ENCODE assay signal across 26 mouse cellular contexts in the genomic region with DNA sequence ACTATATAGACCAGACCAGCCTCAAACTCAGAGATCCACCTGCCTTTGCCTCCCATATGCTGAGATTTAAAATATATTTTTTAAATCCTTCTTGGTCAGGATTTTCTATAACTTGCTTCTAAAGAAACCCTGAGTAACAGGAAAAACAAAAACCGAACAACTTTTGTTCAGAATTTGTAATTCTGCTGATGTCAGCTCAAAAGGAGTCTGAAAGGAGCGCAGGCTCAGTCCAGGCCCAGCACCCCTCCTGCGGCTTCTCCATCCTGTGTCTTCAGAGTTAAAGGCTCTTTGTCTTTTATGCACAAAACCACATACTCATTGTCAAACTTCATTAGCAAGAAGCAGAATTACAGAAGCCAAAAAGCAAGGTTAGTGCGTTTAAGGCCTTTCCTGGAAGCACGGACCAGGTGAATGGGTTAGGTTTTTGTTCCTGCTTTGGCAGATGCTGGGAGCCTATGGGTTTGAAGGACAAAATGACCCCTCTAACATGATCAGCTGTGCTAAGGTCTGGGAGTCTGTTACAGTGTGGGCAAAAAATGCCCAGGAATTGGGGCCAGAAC. TPM values are rescaled to one million over a fixed set of nuclear protein-coding genes. Genes with fewer than 3 reads are reported as not detected.
A peak's percentile ranks its signal among the peaks of the same experiment; 100 is the strongest.
DNase-seq lines count a peak whose midpoint lies in the region; ATAC-seq and TF ChIP-seq lines count a peak whose summit lies in the region.
"Had no signal": no experiment of that assay in that cellular context is flagged by ENCODE, and none has a peak within 500 bp of the region (broad histone marks: within the 10 kb centered on the region; RNA-seq: fewer than 3 reads in every experiment).

No protein-coding gene starts in this region.

- no peak for DNase-seq in hindbrain, postnatal 0 days (ENCODE audit: low spot score)
- DNase-seq in ES-CJ7 (ENCODE audit: low read depth, low spot score): peak; percentile 51
- DNase-seq in cerebellum, adult 9-11 months: no peak

- H3K4me2 ChIP-seq in hindbrain, postnatal 0 days (ENCODE audit: low read depth, low read length): no peak overlapping the region
- H3K4me2 ChIP-seq in hindbrain, embryonic 13.5 days: no peak overlapping the region
- H3K4me2 ChIP-seq in myocyte (ENCODE audit: low read depth): peak overlapping the region; percentile 47
- H3K4me2 ChIP-seq in liver, embryonic 12.5 days: no peak overlapping the region

- TF ChIP-seq CTCF in hindbrain, postnatal 0 days (IDR thresholded peaks at IDR 0.05; ENCODE audit: low read depth): no peak
- TF ChIP-seq CTCF in E14TG2a.4 (conservative IDR thresholded peaks at IDR 0.05; ENCODE audit: low read length): no peak

- no peaks in the 10 kb centered on the region for H3K9me3 ChIP-seq in hindbrain, postnatal 0 days (ENCODE audit: low read length)
- no peaks in the 10 kb centered on the region for H3K9me3 ChIP-seq in hindbrain, embryonic 13.5 days
- no peaks in the 10 kb centered on the region for H3K9me3 ChIP-seq in E14TG2a.4 (ENCODE audit: low read length)
- H3K9me3 ChIP-seq in liver, embryonic 12.5 days (replicated peaks): no peaks in the 10 kb centered on the region
- H3K9me3 ChIP-seq: embryonic facial prominence, embryonic 15.5 days; forebrain, embryonic 15.5 days; G1E; limb, embryonic 15.5 days; liver, embryonic 15.5 days; lung, embryonic 15.5 days had no signal

- no peak for ATAC-seq in hindbrain, postnatal 0 days
- ATAC-seq in hindbrain, embryonic 13.5 days (ENCODE audit: low FRiP score): no peak
- ATAC-seq in liver, embryonic 12.5 days: no peak

- H3K9ac ChIP-seq in hindbrain, postnatal 0 days (replicated peaks; ENCODE audit: low read length): 0 out of 2 replicates have a peak overlapping the region, but pooled peaks have one; percentile 33
- H3K9ac ChIP-seq in hindbrain, embryonic 13.5 days: no peak overlapping the region
- H3K9ac ChIP-seq in liver, embryonic 12.5 days: no peak overlapping the region
- H3K9ac ChIP-seq: liver, embryonic 15.5 days; lung, embryonic 15.5 days had no signal

- peaks cover 5% of the 10 kb centered on the region; the same call in 1 of the 2 replicates for H3K4me1 ChIP-seq in hindbrain, postnatal 0 days (ENCODE audit: insufficient read depth, low read length)
- peaks cover 4% of the 10 kb centered on the region for H3K4me1 ChIP-seq in hindbrain, embryonic 13.5 days (replicated peaks)
- peaks cover 65% of the 10 kb centered on the region for H3K4me1 ChIP-seq in E14TG2a.4 (replicated peaks; ENCODE audit: low read depth, low read length)
- peaks cover 6% of the 10 kb centered on the region; the same call in 1 of the 2 replicates for H3K4me1 ChIP-seq in liver, embryonic 12.5 days
- H3K4me1 ChIP-seq: limb, embryonic 15.5 days; liver, embryonic 15.5 days; lung, embryonic 15.5 days had no signal

- H3K27me3 ChIP-seq in hindbrain, postnatal 0 days (ENCODE audit: insufficient read depth, low read length): no peaks in the 10 kb centered on the region
- 0 out of 2 replicates have a peak, but pooled peaks cover 11% of the 10 kb centered on the region for H3K27me3 ChIP-seq in hindbrain, embryonic 13.5 days
- H3K27me3 ChIP-seq in E14TG2a.4 (ENCODE audit: insufficient read depth, low read length) (no peaks in the 10 kb centered on the region), myocyte (ENCODE audit: control insufficient read depth, insufficient read depth, insufficient read length) (no peaks in the 10 kb centered on the region)
- peaks cover 12% of the 10 kb centered on the region; the same call in 1 of the 2 replicates for H3K27me3 ChIP-seq in liver, embryonic 12.5 days (replicated peaks)
- H3K27me3 ChIP-seq: forebrain, embryonic 15.5 days had no signal

- H3K27ac ChIP-seq in hindbrain, postnatal 0 days: no peak overlapping the region
- no peak overlapping the region for H3K27ac ChIP-seq in hindbrain, embryonic 13.5 days
- no peak overlapping the region for H3K27ac ChIP-seq in liver, embryonic 12.5 days
- H3K27ac ChIP-seq: embryonic facial prominence, embryonic 15.5 days; forebrain, embryonic 15.5 days; limb, embryonic 15.5 days; liver, embryonic 15.5 days; lung, embryonic 15.5 days; stomach, postnatal 0 days had no signal

- 83% methylated on average over 5 of the region's 5 CpGs for WGBS in hindbrain, postnatal 0 days
- WGBS in hindbrain, embryonic 13.5 days: 81% methylated on average over 5 of the region's 5 CpGs
- WGBS in liver, embryonic 12.5 days (ENCODE audit: insufficient replicate concordance): 70% methylated on average over 5 of the region's 5 CpGs

- no peak for TF ChIP-seq POLR2A in myocyte (IDR thresholded peaks at IDR 0.05; ENCODE audit: insufficient read length, low read depth)

- no peak overlapping the region for H3K4me3 ChIP-seq in hindbrain, postnatal 0 days (ENCODE audit: low read length)
- H3K4me3 ChIP-seq in hindbrain, embryonic 13.5 days: no peak overlapping the region
- peak overlapping the region; percentile 58 for H3K4me3 ChIP-seq in E14TG2a.4 (replicated peaks; ENCODE audit: low read length)
- no peak overlapping the region for H3K4me3 ChIP-seq in myocyte
- no peak overlapping the region for H3K4me3 ChIP-seq in liver, embryonic 12.5 days
- H3K4me3 ChIP-seq: liver, embryonic 15.5 days; lung, embryonic 15.5 days had no signal

- no peaks in the 10 kb centered on the region for H3K36me3 ChIP-seq in hindbrain, postnatal 0 days (ENCODE audit: insufficient read depth, low read length)
- no peaks in the 10 kb centered on the region for H3K36me3 ChIP-seq in hindbrain, embryonic 13.5 days
- H3K36me3 ChIP-seq in E14TG2a.4 (ENCODE audit: insufficient read depth, low read length): no peaks in the 10 kb centered on the region
- H3K36me3 ChIP-seq in myocyte (ENCODE audit: control insufficient read depth, insufficient read depth): no peaks in the 10 kb centered on the region
- H3K36me3 ChIP-seq in liver, embryonic 12.5 days: no peaks in the 10 kb centered on the region
- H3K36me3 ChIP-seq: embryonic facial prominence, embryonic 15.5 days; forebrain, embryonic 15.5 days; G1E; limb, embryonic 15.5 days; liver, embryonic 15.5 days; lung, embryonic 15.5 days had no signal

- no peak overlapping the region for H3ac ChIP-seq in myocyte (ENCODE audit: control insufficient read depth, insufficient read length)

- no peaks in the 10 kb centered on the region for H3K79me2 ChIP-seq in myocyte (ENCODE audit: control insufficient read depth, insufficient read depth)

TF ChIP-seq in myocyte, 11 proteins besides CTCF, POLR2A, EP300 and RAD21:
- TF ChIP-seq MYOD1 (IDR thresholded peaks at IDR 0.05; ENCODE audit: control insufficient read depth in 1 of 3, insufficient read length in 2 of 3, low read depth in 2 of 3) (no peak), USF1 (IDR thresholded peaks at IDR 0.05; ENCODE audit: low read depth) (no peak), TCF3 (IDR thresholded peaks at IDR 0.05; ENCODE audit: insufficient read length, low read depth) (no peak), POLR2AphosphoS2 (IDR thresholded peaks at IDR 0.05; ENCODE audit: insufficient read length, low read depth) (no peak), MYOG (IDR thresholded peaks at IDR 0.05; ENCODE audit: control insufficient read depth in 1 of 3, insufficient read depth in 1 of 3, insufficient read length in 2 of 3, low read depth in 2 of 3) (no peak), REST (IDR thresholded peaks at IDR 0.05; ENCODE audit: insufficient read depth, insufficient read length) (no peak), CEBPB (IDR thresholded peaks at IDR 0.05; ENCODE audit: insufficient read depth, poor library complexity, severe bottlenecking) (no peak), E2F4 (IDR thresholded peaks at IDR 0.05; ENCODE audit: insufficient read depth) (no peak), TCF12 (IDR thresholded peaks at IDR 0.05; ENCODE audit: insufficient read depth, poor library complexity, severe bottlenecking) (no peak), SRF (IDR thresholded peaks at IDR 0.05; ENCODE audit: control insufficient read depth, insufficient read length, low read depth) (no peak), MAX (IDR thresholded peaks at IDR 0.05; ENCODE audit: low read depth) (no peak)

RNA-seq across cellular contexts. Expression of gene 1700016D06Rik, which starts 1.3 kb away (rescaled TPM):
- not detected in 2 replicates for total RNA-seq in hindbrain, postnatal 0 days (2014; rRNA removed)
- polyA plus RNA-seq in hindbrain, postnatal 0 days (2015; fragmentation: Nextera tagmentation; extraction: Ambion mirVana): 0.82 TPM in 1 of 2 replicates, not detected in the other
- not detected in 2 replicates for polyA plus RNA-seq in hindbrain, embryonic 13.5 days (2015; fragmentation: Nextera tagmentation; extraction: Ambion mirVana)
- 0.30 TPM for polyA plus RNA-seq in myocyte (2012; fragmentation: generic; extraction: Trizol)
- not detected in 2 replicates for polyA plus RNA-seq in liver, embryonic 12.5 days (2016; fragmentation: Nextera tagmentation; extraction: Ambion mirVana)
- total RNA-seq: adrenal gland, postnatal 10 days; gastrocnemius, postnatal 10 days; heart, adult 18-20 months; layer of hippocampus, adult 18-20 months; layer of hippocampus, postnatal 36 days; left cerebral cortex, postnatal 14 days; megakaryocyte-erythroid progenitor cell, adult 5-6 weeks had no signal
- polyA plus RNA-seq: C2C12; embryonic facial prominence, embryonic 15.5 days; G1E; heart, embryonic 16.5 days; hindbrain, embryonic 11.5 days; limb, embryonic 15.5 days; liver, embryonic 15.5 days; lung, embryonic 15.5 days; midbrain, embryonic 16.5 days; stomach, postnatal 0 days; thymus, adult 2 months had no signal

RNA-seq across cellular contexts. Expression of gene Arhgef7, which starts 28.0 kb away (rescaled TPM):
- total RNA-seq in hindbrain, postnatal 0 days (2014; rRNA removed): 101 and 105 TPM in 2 replicates
- 49.7 and 53.9 TPM in 2 replicates for polyA plus RNA-seq in hindbrain, postnatal 0 days (2015; fragmentation: Nextera tagmentation; extraction: Ambion mirVana)
- 62.4 and 62.5 TPM in 2 replicates for polyA plus RNA-seq in hindbrain, embryonic 13.5 days (2015; fragmentation: Nextera tagmentation; extraction: Ambion mirVana)
- polyA plus RNA-seq in myocyte (2012; fragmentation: generic; extraction: Trizol): 24.5 TPM
- 19.1 and 19.5 TPM in 2 replicates for polyA plus RNA-seq in liver, embryonic 12.5 days (2016; fragmentation: Nextera tagmentation; extraction: Ambion mirVana)
